Mouse (Mus musculus) ZHBTc4 (cell line): ENCODE results near the gene Uap1.
A peak's percentile ranks its signal among the peaks of the same experiment; 100 is the strongest.

Experiments
- DNase-seq: peaks from one replicate; pipeline ENCODE4 v3.0.0-alpha.2; 2011; ENCODE audit warnings: low read depth, low spot score

Gene Uap1

GRCm38 (mm10) chr1:170112261-170112660 lies 62.5 kb downstream of the Uap1 start:
- no peak for DNase-seq

- DNase-seq: no peak
Measured at GRCm38 (mm10) chr1:170111651-170112226, 63.0 kb downstream of the Uap1 start.

GRCm38 (mm10) chr1:170110516-170111332 lies 64.0 kb downstream of the Uap1 start, which contains the start of gene Ddr2:
Gene Ddr2 (minus strand): TSS chr1:170110762.
- no peak for DNase-seq

GRCm38 (mm10) chr1:170109776-170110515 lies 64.8 kb downstream of the Uap1 start:
- no peak for DNase-seq

DNA sequence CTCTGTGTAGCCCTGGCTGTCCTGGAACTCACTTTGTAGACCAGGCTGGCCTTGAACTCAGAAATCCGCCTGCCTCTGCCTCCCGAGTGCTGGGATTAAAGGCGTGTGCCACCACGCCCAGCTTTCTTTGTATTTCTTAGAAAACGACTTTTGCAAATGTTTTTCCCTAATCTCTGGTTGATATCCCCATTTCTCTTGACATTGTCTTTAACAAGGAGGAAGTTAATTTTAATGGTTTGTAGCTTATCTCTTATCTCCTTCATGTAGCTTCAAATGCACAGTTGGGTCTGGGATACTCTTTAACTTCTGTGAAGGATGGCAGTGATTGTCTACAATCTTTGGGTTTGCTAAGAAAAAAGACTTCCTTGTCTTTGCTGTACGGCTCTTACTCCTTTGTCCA lies 71.9 kb downstream of the Uap1 start:
- peak; percentile 73 for DNase-seq
